ENCODE assay signal across 8 mouse cellular contexts in the genomic region with DNA sequence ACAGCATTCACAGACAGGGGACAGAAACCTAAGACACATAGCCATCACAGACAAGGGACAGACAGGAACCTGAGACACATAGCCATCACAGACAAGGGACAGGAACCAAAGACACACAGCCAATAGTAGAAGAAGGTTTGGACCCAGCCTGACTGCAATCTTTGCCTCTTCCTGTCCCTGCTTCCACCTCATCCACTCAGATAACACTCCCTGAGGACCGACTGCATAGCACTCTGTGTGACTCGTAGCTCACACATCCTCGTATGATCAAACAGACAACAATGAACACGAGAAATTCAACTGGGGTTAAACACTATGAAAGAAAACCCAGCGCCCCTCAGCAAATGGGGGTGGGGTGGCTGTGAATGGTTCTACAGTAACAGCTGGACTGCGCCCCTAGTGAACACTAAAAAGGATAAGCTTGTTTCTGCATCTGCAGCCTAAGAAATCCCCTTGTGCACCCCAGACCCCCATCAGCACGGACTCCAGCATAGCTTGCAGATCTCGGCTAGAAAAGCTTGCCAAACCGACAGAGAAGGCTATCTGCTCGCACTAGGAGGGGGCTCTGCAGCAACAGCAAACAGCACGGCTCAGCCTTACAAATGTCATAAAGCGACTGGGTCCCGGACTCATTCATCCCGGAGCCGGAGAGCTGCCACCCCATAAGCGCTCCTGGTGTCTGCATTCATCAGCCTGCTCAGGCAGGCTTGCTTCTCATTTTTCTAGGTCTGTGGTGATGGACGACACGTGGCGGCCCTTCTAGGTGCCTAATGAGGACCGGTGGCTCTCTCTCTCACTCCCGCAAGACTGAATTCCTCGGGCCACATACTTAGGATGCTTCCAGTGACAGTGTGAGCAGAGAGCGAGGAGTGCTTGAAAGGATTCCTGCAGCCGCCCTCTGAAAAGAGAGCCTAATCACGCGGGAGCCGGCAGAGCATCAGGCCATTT. TPM values are rescaled to one million over a fixed set of nuclear protein-coding genes. Genes with fewer than 3 reads are reported as not detected.
DNase-seq lines count a peak whose midpoint lies in the region; ATAC-seq lines count a peak whose summit lies in the region.

No protein-coding gene starts in this region.

- 17% methylated on average over 27 of the region's 27 CpGs for WGBS in heart, embryonic 11.5 days (ENCODE audit: insufficient replicate concordance)
- WGBS in forebrain, embryonic 15.5 days: 6% methylated on average over 27 of the region's 27 CpGs
- 16% methylated on average over 27 of the region's 27 CpGs for WGBS in midbrain, embryonic 11.5 days

- peak overlapping the region; percentile 65 for H3K27ac ChIP-seq in heart, embryonic 11.5 days (ENCODE audit: low read depth, low read length)
- H3K27ac ChIP-seq in forebrain, embryonic 15.5 days (replicated peaks): peak overlapping the region; percentile 49; the same call in 1 of the 2 replicates
- no peak overlapping the region for H3K27ac ChIP-seq in midbrain, embryonic 11.5 days (ENCODE audit: low read depth, low read length)

- H3K4me2 ChIP-seq in heart, embryonic 11.5 days: peak overlapping the region; percentile 62
- peak overlapping the region; percentile 47 for H3K4me2 ChIP-seq in forebrain, embryonic 15.5 days (replicated peaks)
- H3K4me2 ChIP-seq in midbrain, embryonic 11.5 days: peak overlapping the region; percentile 38

- peaks cover 58% of the 10 kb centered on the region for H3K4me1 ChIP-seq in heart, embryonic 11.5 days (ENCODE audit: control insufficient read depth, insufficient read depth, low read length)
- peaks cover 44% of the 10 kb centered on the region for H3K4me1 ChIP-seq in forebrain, embryonic 15.5 days
- H3K4me1 ChIP-seq in midbrain, embryonic 11.5 days (ENCODE audit: control insufficient read depth, insufficient read depth, low read length): peaks cover 39% of the 10 kb centered on the region

- no peaks in the 10 kb centered on the region for H3K36me3 ChIP-seq in heart, embryonic 11.5 days (ENCODE audit: control insufficient read depth, insufficient read depth, low read length)
- H3K36me3 ChIP-seq in forebrain, embryonic 15.5 days: no peaks in the 10 kb centered on the region
- H3K36me3 ChIP-seq in midbrain, embryonic 11.5 days (ENCODE audit: control insufficient read depth, insufficient read depth, low read length): no peaks in the 10 kb centered on the region

- ATAC-seq in heart, embryonic 11.5 days (replicated peaks; ENCODE audit: insufficient number of reproducible peaks, low FRiP score, low TSS enrichment): no peak
- ATAC-seq in forebrain, embryonic 15.5 days (replicated peaks): peak; percentile 32; the same call in 1 of the 2 replicates
- ATAC-seq in midbrain, embryonic 11.5 days (ENCODE audit: low FRiP score): no peak

- H3K27me3 ChIP-seq in heart, embryonic 11.5 days (ENCODE audit: control insufficient read depth, insufficient read depth, low read length): no peaks in the 10 kb centered on the region
- no peaks in the 10 kb centered on the region for H3K27me3 ChIP-seq in forebrain, embryonic 15.5 days
- no peaks in the 10 kb centered on the region; the same call in 1 of the 2 replicates for H3K27me3 ChIP-seq in midbrain, embryonic 11.5 days (ENCODE audit: control insufficient read depth, insufficient read depth, low read length)

- intact Hi-C loops in heart, postnatal 10 days (cut with DNase I): no loop called here

- no peak for DNase-seq in heart, postnatal 10 days
- peak; percentile 94 for DNase-seq in Muller cell, postnatal 12 days (ENCODE audit: inconsistent ontology term)
- DNase-seq in midbrain, embryonic 11.5 days (ENCODE audit: low spot score, missing footprints): peak; percentile 94
- DNase-seq in natural killer cell, adult 2 months (ENCODE audit: low spot score in 2 of 2): no peak
- DNase-seq in left cerebral cortex, adult 9 months (ENCODE audit: low spot score in 2 of 2): no peak
- no peak for DNase-seq in layer of hippocampus, adult 11-12 months (ENCODE audit: low spot score)

- peak overlapping the region; percentile 31; the same call in 1 of the 2 replicates for H3K9ac ChIP-seq in heart, embryonic 11.5 days (ENCODE audit: low read depth, low read length)
- H3K9ac ChIP-seq in forebrain, embryonic 15.5 days (replicated peaks): peak overlapping the region; percentile 42
- peak overlapping the region; percentile 33 for H3K9ac ChIP-seq in midbrain, embryonic 11.5 days (ENCODE audit: low read length)

- H3K9me3 ChIP-seq in heart, embryonic 11.5 days (replicated peaks; ENCODE audit: control insufficient read depth, low read length): no peaks in the 10 kb centered on the region
- H3K9me3 ChIP-seq in forebrain, embryonic 15.5 days: no peaks in the 10 kb centered on the region
- H3K9me3 ChIP-seq in midbrain, embryonic 11.5 days (ENCODE audit: control insufficient read depth, low read length): no peaks in the 10 kb centered on the region

- peak overlapping the region; percentile 24 for H3K4me3 ChIP-seq in heart, embryonic 11.5 days (ENCODE audit: low read depth, low read length)
- peak overlapping the region; percentile 26 for H3K4me3 ChIP-seq in forebrain, embryonic 15.5 days
- peak overlapping the region; percentile 5; the same call in 1 of the 2 replicates for H3K4me3 ChIP-seq in midbrain, embryonic 11.5 days (ENCODE audit: low read depth, low read length)

RNA-seq across cellular contexts. Expression of gene Man1c1, which starts 44.5 kb away (rescaled TPM):
- polyA plus RNA-seq in heart, embryonic 11.5 days (2014; fragmentation: Nextera tagmentation; extraction: Ambion mirVana): 8.6 and 9.3 TPM in 2 replicates
- 10 to 100 TPM; 32.0 to 37.7 TPM for total RNA-seq in heart, postnatal 10 days (2021)
- polyA plus RNA-seq in forebrain, embryonic 15.5 days (2015; fragmentation: Nextera tagmentation; extraction: Ambion mirVana): 2.5 and 2.6 TPM in 2 replicates
- 3.1 and 3.2 TPM in 2 replicates for polyA plus RNA-seq in midbrain, embryonic 11.5 days (2014; fragmentation: Nextera tagmentation; extraction: Ambion mirVana)

Comparison
In these comparisons a context has a peak if more than half of its experiments do, and no peak if none do; other contexts are left out.
1. DNase-seq: peak in Muller cell, postnatal 12 days (single experiment) and midbrain, embryonic 11.5 days (single experiment); none in heart, postnatal 10 days (0 of 2), natural killer cell, adult 2 months (0 of 2), left cerebral cortex, adult 9 months (0 of 2) and layer of hippocampus, adult 11-12 months (single experiment).
2. Peak in every context shown above with its lines, with median percentiles within 50 percentile points of each other: H3K4me2 ChIP-seq, H3K4me3 ChIP-seq and H3K9ac ChIP-seq.